Mouse (Mus musculus) erythroblast, embryonic 14.5 days (primary cell): Measurements from ENCODE around the gene R3hdm2.

Source experiments
- GATA1 ChIP-seq: IDR thresholded peaks from 2 replicates; pipeline ENCODE4 v1.6.1; 2012; ENCODE audit warnings: low read length, inconsistent platforms, mixed read lengths
- TAL1 ChIP-seq: IDR thresholded peaks from 3 replicates; pipeline ENCODE4 v1.6.1; 2012; ENCODE audit warnings: low read length, inconsistent platforms, mixed read lengths

- TF ChIP-seq TAL1 (no peak), GATA1 (no peak)
These were observed 157.9 kb downstream of the R3hdm2 start for GRCm38 (mm10) chr10:127537854-127538583.
